Mouse (Mus musculus) olfactory bulb, adult 2 months (tissue): ENCODE measurements around the gene Clstn1.

Experiments
- CTCF ChIP-seq: fragments of 200-500 bp; IDR thresholded peaks from 2 replicates; pipeline ENCODE4 v1.5.1; 2012; ENCODE audit warnings: low read depth, mild to moderate bottlenecking, low read length, moderate library complexity; ENCODE audit not compliant: insufficient read depth
- POLR2A ChIP-seq: fragments of 200-500 bp; IDR thresholded peaks from 2 replicates; pipeline ENCODE4 v1.6.1; 2012; ENCODE audit warnings: mild to moderate bottlenecking, low read depth, low read length, moderate library complexity; ENCODE audit not compliant: insufficient read depth

GRCm38 (mm10) chr4:149635915-149636415 is 49.7 kb downstream of the Clstn1 start:
- TF ChIP-seq POLR2A (no peak), CTCF (no peak)
